Mouse (Mus musculus): ENCODE measurements around the gene Eif3f. TPM values are rescaled to one million over a fixed set of nuclear protein-coding genes. Genes with fewer than 3 reads are reported as not detected.

Eif3f gene
- total RNA-seq, 2 experiments from 2014 or later, result 77.7 to 82.0 TPM

GRCm38 (mm10) chr7:108957734-108958133, 23.5 kb downstream of the Eif3f start:
- intact Hi-C loops (cut with DNase I), result loop anchor here (10.0 kb wide), 1 partner anchor 477 kb away; the partner anchor contains the start of gene Stk33
- no peak for DNase-seq (ENCODE audit: low spot score in 2 of 2)

- no peak for DNase-seq (ENCODE audit: low spot score in 2 of 2)
- intact Hi-C loops (cut with DNase I), result no loop called here
Measured at GRCm38 (mm10) chr7:108965968-108966367, 31.8 kb downstream of the Eif3f start.

- peak; percentile 78 to 79 for DNase-seq (ENCODE audit: low spot score in 2 of 2)
- intact Hi-C loops (cut with DNase I), result loop anchor here (1.0 kb wide), 1 partner anchor 54 kb away; no protein-coding TSS in a partner anchor
Measured at GRCm38 (mm10) chr7:108966742-108967362, 32.6 kb downstream of the Eif3f start.

GRCm38 (mm10) chr7:108968201-108968600, 34.0 kb downstream of the Eif3f start:
- intact Hi-C loops (cut with DNase I), result no loop called here
- DNase-seq (ENCODE audit: low spot score in 2 of 2), result peak in 1 of 2 experiments; percentile 23

GRCm38 (mm10) chr7:108972273-108972672, 38.1 kb downstream of the Eif3f start:
- intact Hi-C loops (cut with DNase I), result no loop called here

GRCm38 (mm10) chr7:108985934-108986708, 51.9 kb downstream of the Eif3f start:
- intact Hi-C loops (cut with DNase I), result no loop called here
- no peak for DNase-seq (ENCODE audit: low spot score in 2 of 2)

More at GRCm38 (mm10) chr7:108972273-108972672, 38.1 kb downstream of the Eif3f start:
- DNase-seq (ENCODE audit: low spot score in 2 of 2), result no peak

GRCm38 (mm10) chr7:108991207-108991606, 57.0 kb downstream of the Eif3f start:
- intact Hi-C loops (cut with DNase I), result loop anchor here (1.0 to 2.0 kb wide), 2 partner anchors 9 to 20 kb away; no protein-coding TSS in a partner anchor

More at GRCm38 (mm10) chr7:108991207-108991606, 57.0 kb downstream of the Eif3f start:
- peak; percentile 68 to 93 for DNase-seq (ENCODE audit: low spot score in 2 of 2)

Other genes starting within 250 kb of the Eif3f start
- not detected for gene Olfr512, start 221.1 kb upstream of the Eif3f start, total RNA-seq (2021)
- not detected for gene Olfr513, start 183.4 kb upstream of the Eif3f start, total RNA-seq (2021)
- gene Olfr514, start 108.4 kb upstream of the Eif3f start, total RNA-seq (2021), result not detected
- not detected for gene Olfr516, start 83.9 kb upstream of the Eif3f start, total RNA-seq (2021)
- gene Olfr517, start 62.0 kb upstream of the Eif3f start, total RNA-seq (2021), result not detected
- gene Olfr518, start 49.4 kb upstream of the Eif3f start, total RNA-seq (2021), result not detected
- not detected for gene Olfr519, start 40.0 kb upstream of the Eif3f start, total RNA-seq (2021)
- under 1 TPM; 0.48 to 0.71 TPM for gene Nlrp10, start 4.2 kb upstream of the Eif3f start, total RNA-seq (2021)
- gene Tub, start 15.9 kb downstream of the Eif3f start, total RNA-seq (2021), result 100 to 1,000 TPM; 119 to 128 TPM
- 10 to 100 TPM; 62.4 to 66.4 TPM for gene Ric3, start 148.9 kb downstream of the Eif3f start, total RNA-seq (2021)
- 10 to 100 TPM; 12.0 to 19.0 TPM for gene Lmo1, start 240.8 kb downstream of the Eif3f start, total RNA-seq (2021)

Data from left cerebral cortex, postnatal 25 days (tissue).